Mouse (Mus musculus): Measurements from ENCODE around the gene Morc4.

DNA sequence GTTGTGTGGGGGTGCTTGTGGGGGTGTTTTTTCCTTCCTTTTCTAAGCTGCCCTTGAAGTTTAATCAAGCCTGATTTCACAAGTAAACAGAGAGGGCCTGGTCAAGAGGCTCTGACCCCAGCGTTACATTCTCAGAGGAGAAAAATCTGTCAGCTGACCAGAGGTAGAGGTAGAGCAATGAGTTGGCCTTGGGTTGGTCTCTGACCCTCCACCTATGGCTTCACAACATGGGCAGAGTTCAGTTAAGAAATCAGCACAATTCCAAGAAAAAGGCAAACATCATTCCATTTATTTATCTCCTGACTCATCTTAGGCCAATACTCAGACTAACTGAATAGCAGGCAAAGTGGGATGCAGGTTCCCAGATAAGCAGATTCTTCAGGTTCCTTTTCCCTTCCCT is 92.6 kb downstream of the Morc4 start:
- TF ChIP-seq CTCF (IDR thresholded peaks at IDR 0.05; ENCODE audit: low read depth, low read length) (no peak), GATA1 (IDR thresholded peaks at IDR 0.05; ENCODE audit: borderline replicate concordance, low read length) (no peak), POLR2AphosphoS5 (IDR thresholded peaks at IDR 0.05; ENCODE audit: insufficient replicate concordance, low read depth, low read length) (no peak), TAL1 (conservative IDR thresholded peaks at IDR 0.05; ENCODE audit: low read depth, low read length) (no peak), GATA2 (IDR thresholded peaks at IDR 0.05; ENCODE audit: borderline replicate concordance, low read depth, low read length) (no peak)
